Mouse (Mus musculus) liver, adult (tissue): Measurements from ENCODE around the gene Abca8a.

Experiments used
- GATA4 ChIP-seq: IDR thresholded peaks from 2 replicates; pipeline ENCODE4 v1.6.1; 2014; ENCODE audit warnings: mild to moderate bottlenecking, low read length; ENCODE audit not compliant: insufficient replicate concordance

Gene Abca8a

GRCm38 (mm10) chr11:110095858-110096257, at the start of gene Abca8a:
Gene Abca8a (minus strand): TSS chr11:110095978.
- no peak for TF ChIP-seq GATA4

GRCm38 (mm10) chr11:110145421-110145820, 49.6 kb upstream of the Abca8a start:
- no peak for TF ChIP-seq GATA4

GRCm38 (mm10) chr11:110130760-110131159, 35.0 kb upstream of the Abca8a start:
- TF ChIP-seq GATA4, result no peak

- TF ChIP-seq GATA4, result no peak
These were observed 15.4 kb upstream of the Abca8a start for GRCm38 (mm10) chr11:110111137-110111536.

GRCm38 (mm10) chr11:110101437-110101836, 5.7 kb upstream of the Abca8a start:
- TF ChIP-seq GATA4, result no peak

- TF ChIP-seq GATA4, result no peak
These were observed 3.1 kb upstream of the Abca8a start for GRCm38 (mm10) chr11:110098901-110099300.

- TF ChIP-seq GATA4, result no peak
These were observed 1.7 kb upstream of the Abca8a start for GRCm38 (mm10) chr11:110097465-110097864.

GRCm38 (mm10) chr11:110094846-110095380, 865 bp downstream of the Abca8a start:
- no peak for TF ChIP-seq GATA4

GRCm38 (mm10) chr11:110094236-110094635, 1.5 kb downstream of the Abca8a start:
- no peak for TF ChIP-seq GATA4

- no peak for TF ChIP-seq GATA4
These were observed 4.5 kb downstream of the Abca8a start for GRCm38 (mm10) chr11:110091328-110091727.

- no peak for TF ChIP-seq GATA4
These were observed 23.6 kb downstream of the Abca8a start for GRCm38 (mm10) chr11:110072158-110072557.

- TF ChIP-seq GATA4, result no peak
These were observed 34.7 kb downstream of the Abca8a start for GRCm38 (mm10) chr11:110061032-110061431.

- TF ChIP-seq GATA4, result no peak
These were observed 35.7 kb downstream of the Abca8a start for GRCm38 (mm10) chr11:110060127-110060526.

- no peak for TF ChIP-seq GATA4
These were observed 42.1 kb downstream of the Abca8a start for GRCm38 (mm10) chr11:110053681-110054080.

- TF ChIP-seq GATA4, result peak; percentile 69; the same call in 1 of the 2 replicates
These were observed 58.0 kb downstream of the Abca8a start for GRCm38 (mm10) chr11:110037795-110038194.

GRCm38 (mm10) chr11:110028913-110029695, 66.7 kb downstream of the Abca8a start:
- no peak for TF ChIP-seq GATA4
